Mouse (Mus musculus): ENCODE data around the gene Fam102a.

The Fam102a gene

DNA sequence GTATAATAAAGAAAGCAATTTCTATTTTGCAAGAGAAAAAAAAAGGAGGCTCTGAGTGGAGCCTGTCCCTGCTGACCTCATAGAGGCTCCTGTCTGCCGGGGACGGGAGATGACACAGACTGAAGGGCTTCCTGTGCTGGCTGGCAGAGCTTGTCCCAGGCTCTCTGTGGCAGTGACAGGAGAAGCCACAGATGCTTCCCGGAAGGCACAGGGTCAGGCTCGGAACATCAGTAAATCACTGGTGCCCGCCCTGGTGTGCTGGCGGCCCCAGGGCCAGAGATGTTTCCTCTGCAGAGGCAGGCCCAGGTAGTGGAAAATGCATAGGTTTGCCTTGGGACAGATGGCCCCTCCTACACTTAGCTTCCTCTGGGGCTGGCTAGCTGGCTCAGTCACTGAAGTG is 20.8 kb upstream of the Fam102a start:
- peak; percentile 64 to 90 for DNase-seq

DNA sequence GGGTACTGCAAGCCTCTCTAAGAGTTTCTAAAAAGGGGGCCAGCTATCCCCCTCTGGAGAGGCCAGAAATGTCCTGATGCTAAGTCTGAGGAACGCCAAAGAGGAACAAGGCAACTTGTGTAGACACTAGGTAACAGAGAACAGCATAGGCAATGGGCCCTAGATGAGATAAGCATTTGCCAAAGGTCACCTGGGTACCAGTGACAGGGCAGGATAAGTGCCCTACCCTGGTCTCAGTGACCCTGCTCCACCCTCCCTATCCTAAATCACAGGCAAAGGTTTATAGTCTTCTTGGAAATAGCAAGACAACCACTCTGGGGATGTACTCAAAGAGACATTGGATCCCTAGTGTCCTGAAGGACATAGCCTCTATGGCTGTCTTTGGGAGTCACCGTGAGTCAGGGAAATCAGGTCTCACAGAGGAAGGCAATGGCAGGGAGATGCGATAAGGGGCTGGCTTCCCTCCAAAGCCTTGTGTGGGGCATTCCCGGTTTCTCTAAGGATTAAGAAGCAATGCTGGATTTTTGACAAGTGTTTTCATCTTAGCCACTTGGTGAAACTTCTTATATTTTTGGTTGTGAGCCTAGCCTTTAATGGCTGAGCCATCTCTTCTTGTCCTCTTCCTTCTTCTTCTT is 17.8 kb upstream of the Fam102a start:
- peak in 1 of 2 experiments; percentile 56 for DNase-seq

DNA sequence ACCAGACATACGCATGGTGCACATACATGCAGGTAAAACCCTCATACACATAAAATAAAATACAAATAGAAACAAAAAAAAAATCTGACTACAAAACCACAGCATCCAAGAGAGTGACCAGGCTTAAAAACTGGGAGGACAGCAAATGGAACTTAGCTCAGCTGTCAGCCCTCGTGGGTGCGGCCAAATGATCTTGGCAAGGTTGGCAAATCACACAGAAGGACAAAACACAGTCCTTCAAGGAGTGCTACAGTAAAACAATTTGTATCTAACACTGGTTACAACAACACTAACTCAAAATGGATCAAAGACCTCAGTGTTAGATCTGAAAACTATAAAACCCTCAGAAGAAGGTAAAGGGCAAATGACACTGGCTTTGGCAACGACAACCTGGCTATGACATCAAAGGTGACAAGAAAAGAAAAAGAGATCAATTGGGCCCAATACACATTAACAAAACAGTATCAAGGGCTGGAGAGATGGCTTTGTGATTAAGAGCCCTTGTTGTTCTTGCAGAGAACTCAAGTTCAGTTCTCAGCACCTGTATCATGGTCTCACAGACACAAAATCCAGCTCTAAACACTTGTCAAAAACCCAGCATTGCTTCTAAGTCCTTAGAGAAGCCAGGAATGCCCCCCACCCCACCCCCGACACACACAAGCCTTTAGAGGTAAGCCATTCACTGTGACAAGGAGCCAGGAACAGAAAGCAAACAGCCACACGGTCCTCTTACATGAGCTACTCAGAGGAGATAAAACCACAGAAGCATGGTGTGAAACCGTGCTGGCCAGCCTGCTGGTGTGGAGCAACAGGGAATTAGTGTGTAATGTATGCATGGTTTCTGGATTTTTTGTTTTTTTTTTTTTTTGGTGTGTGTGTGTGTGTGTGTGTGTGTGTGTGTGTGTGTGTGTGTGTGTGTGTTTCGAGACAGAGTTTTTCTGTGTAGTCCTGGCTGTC is 14.8 kb upstream of the Fam102a start:
- DNase-seq: no peak

DNA sequence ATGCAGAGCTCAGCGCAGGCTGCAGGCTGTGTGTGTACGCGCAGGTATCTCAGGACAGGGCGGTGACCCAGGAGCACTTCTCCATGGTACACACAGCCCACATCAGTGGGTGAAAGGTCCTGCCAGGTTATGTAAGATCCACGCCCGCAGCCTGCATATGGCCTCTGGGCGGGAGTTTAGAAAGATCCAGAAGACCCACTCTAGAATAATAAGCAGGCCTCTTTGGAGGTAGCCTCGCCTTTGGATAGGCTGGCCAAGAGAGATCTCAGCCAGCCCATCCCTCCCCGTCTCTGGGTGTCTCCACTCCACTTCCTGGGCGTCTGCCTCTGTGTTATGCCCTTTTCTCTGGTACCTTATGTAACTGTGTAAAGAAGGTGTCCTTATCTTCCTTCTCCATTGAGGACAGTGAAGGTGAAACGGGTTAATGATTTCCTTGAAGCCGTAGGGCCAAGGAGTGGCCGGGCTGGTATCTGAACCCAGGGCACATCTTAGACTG is 10.5 kb upstream of the Fam102a start:
- peak; percentile 74 to 93 for DNase-seq

DNA sequence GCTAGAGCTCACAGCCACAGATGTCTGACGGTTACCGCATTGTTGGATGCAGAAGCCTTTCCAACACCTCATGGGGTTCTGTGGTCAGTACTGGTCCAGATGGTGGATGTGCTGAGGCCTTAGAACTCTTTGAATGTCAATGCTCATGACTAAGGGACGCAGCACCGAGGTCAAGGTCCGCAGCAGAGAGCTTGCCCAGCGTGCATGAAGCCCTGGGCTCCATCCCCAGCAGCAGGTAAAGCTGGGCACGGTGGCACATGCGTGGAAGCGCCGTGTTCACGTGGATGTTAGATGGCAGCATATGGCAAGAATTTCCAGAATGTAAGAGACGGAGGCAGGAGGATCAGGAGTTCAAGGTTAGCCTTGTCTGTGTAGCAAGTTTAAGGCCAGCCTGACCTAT is 9.3 kb upstream of the Fam102a start:
- peak; percentile 61 to 89 for DNase-seq

DNA sequence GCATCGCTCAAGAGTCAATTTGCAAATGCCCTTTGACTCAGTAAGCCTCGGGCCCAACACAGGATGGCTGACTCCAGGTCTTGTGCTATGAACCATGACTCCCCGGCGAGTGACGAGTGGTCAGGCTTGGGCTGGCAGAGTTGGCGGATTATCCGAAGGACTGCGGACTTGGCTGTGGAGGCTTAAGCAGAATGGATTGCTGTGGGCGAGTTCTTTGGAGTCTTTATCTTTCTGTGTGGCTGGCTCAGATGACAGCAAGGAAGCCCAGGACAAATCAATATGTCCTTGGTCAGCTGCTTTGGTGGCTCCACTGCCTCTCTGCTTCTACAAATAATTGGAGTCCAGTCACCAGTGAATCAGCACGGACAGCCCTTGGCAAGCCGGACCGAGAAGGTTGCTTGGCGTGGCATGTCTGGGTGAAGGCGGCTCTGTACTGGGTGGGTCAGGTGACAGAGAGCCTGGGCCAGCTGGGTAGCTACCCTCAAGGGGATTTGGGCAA is 7.6 kb upstream of the Fam102a start:
- DNase-seq: peak; percentile 84 to 94

DNA sequence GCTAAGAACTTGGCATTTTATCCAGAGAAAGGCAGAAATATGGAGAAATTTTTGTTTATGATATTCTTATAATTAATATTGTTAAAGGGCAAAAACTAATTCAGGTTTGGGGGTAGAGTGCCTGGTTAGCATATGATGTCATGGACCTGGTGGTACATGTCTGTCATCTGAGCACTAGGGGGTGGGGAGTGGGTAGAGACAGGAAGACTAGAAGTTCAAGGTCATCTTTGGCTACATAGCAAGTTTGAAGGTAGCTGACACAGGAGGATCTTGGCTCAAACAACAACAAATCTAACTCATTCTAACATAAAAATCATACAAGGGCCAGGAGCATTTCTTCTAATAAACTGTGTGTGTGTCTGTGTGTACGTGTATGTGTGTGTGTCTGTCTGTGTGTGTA is 6.8 kb upstream of the Fam102a start:
- DNase-seq: no peak

DNA sequence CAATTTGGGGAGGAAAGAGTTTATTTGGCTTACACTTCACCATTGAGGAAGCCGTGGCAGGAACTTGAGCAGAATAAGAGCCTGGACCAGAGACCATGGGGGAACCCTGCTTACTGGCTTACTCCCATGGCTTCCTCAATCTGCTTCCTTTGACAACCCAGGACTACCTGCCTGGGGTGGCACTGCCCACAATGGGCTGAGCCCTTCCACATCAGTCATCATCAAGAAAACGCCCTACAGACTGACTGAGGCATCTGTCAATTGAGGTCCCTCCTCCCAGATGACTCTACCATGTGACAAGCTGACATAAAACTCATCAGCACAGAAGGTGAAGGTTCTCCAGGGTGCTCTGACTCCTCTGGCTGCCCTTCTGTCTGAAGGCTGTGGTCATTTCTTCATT is 4.7 kb upstream of the Fam102a start:
- DNase-seq: peak in 1 of 2 experiments; percentile 76

DNA sequence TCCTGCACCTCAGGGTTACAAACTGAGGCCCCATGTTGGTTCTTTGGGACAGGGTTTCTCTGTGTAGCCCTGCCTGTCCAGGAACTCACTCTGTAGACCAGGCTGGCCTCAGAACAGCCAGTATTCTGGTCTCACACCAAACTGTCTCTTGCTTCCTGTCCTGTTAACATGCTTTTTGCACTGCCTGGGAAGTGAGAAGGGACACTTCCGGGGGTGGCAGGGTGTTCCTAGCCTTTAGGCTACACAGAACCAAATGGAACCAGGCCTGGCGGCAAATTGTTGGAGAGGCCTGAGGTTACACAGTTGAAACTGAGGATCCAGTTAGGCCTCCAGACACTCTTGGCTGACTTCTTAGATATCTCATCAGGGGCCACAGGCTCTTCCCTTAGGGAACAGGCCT is 2.0 kb upstream of the Fam102a start:
- no peak for DNase-seq

DNA sequence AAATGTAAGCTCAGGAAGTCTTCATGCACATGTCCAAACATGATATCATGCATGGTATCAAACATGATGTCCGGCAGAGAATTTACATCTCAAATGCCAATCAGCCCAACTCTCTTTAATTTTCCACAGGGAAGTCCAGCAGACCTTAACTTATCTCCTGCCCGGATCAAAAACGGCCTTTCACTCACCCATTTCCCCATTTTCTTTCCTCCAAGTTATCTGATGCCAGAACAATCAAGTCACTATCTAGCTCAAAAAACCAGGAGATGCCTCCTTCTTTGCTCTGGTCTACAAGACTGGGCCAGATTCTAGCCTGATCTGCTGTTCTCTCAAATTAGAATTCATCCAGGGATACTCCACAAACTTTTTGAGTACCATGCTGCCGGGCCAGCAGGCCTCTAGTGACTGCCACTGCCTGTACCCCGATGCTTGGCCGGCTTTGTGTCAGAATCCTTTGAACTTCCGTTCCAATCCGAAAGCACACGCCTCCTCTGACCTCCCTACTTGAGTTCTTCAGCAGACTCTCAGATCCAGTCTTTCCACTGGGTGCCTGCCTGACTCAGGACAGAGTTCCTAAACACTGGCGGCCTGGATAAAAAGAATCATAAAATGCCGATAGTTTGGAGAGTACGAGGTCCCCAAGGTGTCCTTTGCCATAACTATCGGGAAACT is 935 bp upstream of the Fam102a start:
- peak; percentile 64 to 86 for DNase-seq

DNA sequence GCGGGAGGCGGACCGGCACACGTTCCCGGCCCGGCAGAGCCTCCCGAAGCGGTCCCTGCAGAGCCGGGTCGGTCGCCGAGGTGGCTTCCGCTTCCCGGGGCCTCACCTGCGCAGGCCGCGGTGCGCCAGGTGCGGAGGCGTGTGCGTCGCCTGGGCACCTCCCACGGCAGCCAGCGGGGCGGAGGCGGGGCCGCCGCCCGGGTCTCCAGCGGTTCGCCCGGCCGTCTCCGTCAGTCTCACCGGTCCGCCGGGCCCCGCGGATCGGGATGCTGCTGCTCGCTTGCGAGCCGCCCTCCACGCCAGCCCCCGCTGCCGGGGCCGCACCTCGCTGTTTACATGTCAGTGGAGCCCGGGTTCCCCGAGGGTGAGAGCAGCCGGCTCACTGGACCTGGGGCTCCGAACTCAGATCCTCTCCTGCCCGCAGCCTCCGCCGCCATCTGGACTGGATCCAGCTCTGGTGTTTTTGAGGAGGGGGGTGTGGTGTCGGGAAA is 414 bp downstream of the Fam102a start:
- DNase-seq: peak; percentile 71 to 92

DNA sequence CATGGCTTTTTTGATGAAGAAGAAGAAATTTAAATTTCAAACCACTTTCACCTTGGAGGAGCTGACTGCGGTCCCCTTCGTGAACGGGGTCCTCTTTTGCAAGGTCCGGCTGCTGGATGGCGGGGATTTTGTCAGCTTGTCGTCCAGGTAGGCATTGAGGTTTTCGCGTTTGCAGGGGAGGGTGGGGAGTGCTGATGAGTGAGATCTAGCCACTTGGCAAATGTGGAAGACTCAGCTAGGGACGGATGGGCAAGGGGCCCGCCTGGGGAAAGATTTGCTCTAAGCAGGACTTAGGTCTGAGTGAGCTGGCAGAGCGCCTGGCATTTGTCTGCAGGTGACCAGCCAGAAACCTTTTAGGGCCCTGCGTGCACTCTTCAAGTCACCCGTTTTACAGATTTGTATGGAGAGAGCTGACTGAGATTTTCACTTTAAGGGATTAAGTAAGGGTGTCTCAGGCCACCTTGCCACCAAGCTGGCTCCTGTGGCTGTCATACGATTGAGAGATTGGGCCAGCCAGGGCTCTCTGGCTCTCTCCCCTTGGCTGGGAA is 1.0 kb downstream of the Fam102a start:
- DNase-seq: peak; percentile 78 to 83

DNA sequence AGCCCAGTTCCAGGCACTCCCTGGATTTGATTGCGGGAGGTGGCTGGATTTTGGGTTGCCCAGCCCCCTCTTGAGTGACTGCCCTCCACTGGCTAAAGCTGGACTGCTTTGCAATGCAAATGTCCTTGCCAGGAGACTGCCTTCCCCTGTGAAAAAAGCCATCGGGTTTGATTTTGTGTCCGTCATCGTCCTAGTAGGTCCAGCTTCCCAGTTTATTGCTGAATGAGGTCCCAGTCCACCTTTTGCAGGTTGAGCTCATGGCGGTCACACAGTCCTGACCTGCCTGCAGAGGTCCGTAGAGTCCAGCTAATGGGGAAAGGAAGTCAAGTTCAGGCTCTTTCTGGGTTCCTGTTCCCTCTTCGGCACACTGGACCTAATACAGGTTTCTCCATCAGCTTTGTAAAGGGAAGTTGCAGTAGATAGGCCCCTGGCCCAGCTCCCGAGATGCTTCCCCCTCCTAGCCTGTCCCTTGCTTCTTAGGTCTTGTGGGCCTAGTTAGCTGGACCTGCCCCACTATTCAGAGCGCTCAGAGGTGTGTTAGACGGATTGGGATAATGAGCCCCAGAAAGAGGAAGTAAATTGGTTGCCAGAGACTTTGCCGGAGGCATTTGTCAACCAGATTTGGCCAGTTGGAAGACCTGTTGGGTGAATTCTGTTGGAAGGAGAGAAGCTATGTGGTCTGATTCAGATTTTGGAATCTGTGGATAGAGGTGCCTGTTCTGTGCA is 1.7 kb downstream of the Fam102a start:
- peak; percentile 68 to 87 for DNase-seq

DNA sequence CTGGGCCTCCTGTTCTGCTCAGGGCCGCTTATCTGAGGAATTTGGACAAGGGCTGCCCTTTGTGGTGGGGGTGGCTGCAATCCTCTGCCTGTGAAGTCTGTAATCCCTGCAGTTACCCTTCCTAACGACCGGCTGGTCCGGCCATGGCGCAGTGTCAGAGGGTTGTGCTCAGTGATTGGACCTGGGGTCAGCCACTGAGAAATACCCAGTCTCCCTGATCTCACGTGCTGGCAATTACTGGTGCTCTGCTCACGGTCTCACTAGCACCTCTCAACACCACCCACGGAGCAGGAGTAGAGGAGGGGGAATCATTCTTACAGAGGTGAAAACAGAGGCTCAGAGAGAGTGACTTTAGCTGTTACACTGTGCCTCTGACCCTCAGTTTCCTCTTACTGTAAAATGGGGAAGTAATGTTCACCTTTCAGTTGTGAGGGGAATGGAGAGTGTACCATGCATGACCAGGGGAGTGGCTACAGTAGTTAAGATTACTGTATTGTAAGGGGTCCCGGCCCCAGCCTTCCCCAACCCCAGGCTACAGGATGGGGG is 2.3 kb downstream of the Fam102a start:
- peak; percentile 62 to 86 for DNase-seq

DNA sequence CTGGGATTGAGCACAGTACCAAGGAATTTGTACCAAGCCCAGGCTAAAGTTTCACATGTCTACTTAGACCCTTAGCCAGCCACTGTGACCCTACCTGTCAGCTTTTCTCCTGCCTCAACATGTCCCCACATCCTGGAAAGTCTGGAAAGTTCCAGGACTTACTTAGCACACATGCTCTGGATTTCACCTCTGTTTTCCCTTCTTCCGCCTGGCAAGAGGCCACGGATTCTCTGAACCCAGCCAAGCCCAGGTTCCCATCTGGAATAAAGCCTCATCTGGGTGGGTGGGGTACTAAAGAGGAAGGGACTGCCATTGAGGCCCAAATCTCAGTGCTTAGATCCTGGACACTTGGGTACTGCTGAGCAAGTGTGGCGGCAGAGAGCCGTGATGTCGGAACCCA is 2.8 kb downstream of the Fam102a start:
- peak; percentile 65 to 69 for DNase-seq

DNA sequence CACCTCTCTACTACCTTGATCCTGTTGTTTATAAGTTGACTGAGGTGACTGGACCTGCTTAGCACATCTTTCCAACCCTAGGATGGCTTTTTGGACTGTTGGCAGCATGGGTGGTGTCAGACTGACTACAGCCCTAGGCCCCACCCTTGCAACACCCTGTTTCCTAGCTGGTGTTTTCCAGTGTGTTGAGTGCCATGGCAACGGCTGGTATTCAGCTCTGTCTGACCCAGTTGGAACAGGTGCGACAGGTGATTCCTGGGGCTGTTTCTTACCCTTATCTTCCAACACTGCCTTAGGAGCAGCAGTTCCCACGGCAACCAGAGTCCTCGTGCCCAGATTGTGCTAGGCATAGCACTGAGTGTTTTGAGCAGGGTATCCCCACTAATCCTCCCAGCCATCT is 3.3 kb downstream of the Fam102a start:
- DNase-seq: peak in 1 of 2 experiments; percentile 64

DNA sequence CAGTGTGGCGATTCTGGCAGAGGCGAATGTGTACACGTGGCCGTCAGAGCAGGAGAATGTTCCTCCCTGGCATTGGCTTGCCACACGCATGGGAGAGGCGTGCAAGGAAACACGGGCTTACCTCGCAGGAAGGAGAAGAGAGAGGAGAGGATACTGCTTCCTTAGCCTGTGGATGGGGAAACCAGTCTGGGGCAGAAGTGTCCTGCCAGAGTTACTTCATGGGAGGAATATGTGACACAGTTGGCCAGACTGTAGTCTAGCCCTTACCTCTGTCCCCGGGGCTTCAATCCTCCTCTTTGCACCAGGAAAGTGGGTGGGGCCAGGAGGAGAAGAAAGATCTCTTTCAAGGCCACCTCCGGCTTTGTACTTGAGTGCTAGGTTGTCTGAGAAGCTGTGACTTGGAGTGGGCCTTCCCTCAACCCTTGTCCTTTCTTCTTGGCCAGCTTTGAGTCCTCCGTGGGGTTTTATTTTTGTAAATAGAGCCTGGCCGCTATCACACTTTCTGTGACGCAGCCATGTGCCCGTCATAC is 4.4 kb downstream of the Fam102a start:
- DNase-seq: peak in 1 of 2 experiments; percentile 48

DNA sequence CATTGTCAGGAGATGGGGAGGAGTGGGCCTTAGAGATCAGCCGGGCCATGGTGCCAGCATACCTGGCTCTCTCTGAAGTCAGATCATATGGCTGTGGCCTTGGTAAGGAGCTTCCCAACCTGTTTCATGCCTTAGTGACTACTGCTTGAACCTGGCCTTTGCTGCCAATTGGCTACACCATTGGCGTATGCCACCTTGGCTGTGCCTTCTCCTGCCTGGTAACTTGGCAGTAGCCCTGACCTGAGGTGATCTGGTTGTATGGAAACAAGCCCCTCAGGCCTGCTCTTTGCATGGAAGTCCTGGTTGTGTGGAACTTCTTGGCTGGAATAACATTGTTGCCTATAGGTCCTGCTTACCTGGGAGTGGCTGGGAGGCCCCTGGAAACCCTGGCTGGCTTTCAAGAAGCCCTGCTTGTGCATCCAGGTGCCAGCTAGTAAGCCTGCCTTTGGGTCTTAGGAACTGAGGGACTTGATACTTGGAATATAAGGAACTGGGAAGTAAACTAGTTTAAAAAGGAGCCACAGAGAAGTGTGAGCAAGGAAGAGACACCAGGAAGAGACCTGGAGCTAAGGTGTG is 6.3 kb downstream of the Fam102a start:
- no peak for DNase-seq

DNA sequence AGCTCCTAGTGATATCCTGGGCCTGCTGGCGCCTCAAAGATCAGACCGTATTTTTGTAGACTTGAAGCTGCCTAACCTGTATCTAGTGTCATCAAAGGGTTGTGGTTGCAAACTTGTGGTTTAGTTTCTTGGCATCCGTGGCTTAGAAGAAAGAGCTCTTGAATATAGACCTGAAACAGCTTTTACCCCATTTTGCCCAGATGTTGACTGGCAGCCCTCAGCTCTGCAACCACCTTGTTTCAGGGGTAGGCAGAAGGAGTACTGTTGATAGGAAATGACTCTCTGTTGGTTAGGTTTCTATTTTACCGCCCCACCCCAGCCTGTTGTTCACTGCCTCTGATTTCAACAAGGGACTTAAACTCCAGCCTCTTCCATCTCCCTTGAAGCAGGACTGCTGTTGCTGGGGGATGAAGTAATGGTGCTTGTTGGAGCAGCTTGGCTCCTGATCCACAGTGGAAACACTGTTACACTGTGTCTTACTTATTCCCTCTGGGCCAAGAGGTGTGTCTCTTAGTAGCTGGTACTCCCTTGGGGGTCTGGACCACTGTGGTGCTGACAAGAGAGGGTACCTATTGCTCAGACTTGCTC is 6.9 kb downstream of the Fam102a start:
- DNase-seq: no peak

DNA sequence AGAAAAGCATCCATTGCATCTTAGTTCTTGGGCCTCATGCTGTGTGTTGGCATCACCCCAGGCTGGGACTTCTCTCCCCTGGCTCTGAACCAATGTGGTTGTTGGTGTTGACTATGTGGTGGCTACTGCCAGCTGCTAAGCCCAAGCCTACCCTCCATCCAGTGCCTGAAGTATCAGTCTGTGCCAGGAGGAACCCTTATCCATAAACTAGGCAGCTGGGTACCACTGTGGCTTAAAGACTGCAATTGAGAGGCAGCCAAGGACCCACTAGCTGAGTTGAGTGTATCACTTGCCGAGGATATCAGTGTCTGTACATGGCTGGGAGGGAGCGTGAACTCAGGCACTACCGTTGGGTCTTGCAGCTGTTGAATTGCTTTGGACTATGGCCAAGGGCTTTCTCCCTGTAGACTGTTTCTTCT is 7.9 kb downstream of the Fam102a start:
- DNase-seq: no peak

DNA sequence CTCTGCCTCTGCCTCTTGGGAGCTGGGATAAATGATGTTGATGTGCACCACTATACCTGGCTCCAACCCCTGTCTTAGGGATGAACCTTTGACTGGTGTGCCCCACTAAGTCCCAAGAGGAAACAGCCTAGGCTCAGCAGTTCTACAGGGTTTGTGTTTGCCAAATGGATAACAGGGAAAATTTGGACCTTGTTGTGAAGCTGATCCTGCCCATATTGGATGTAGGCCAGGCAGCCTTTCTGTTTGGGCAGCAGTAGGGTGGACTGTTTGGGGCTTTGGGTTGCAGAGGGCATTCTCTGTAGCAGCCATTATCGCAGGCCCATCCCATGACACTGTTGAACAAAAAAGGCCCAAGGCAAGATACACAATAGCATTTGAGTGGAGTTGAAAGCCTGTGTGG is 11.8 kb downstream of the Fam102a start:
- peak; percentile 48 to 50 for DNase-seq

Measured in kidney, postnatal 25 days (tissue).